Mouse (Mus musculus) kidney, embryonic 16.5 days (tissue): Measurements from ENCODE around the gene Vps13c. TPM values are rescaled to one million over a fixed set of nuclear protein-coding genes. Genes with fewer than 3 reads are reported as not detected.

Source experiments
- ATAC-seq: fragments of 200-750 bp; cut with Nextera tagmentation; 2 replicates; pipeline ENCODE4 v1.8.0; 2017; ENCODE audit warnings: moderate TSS enrichment; ENCODE audit not compliant: low FRiP score, low TSS enrichment
- H3K27ac ChIP-seq: fragments of 300-500 bp; sonication (generic); 2 replicates; pipeline ENCODE4 v1.5.1; 2014; ENCODE audit warnings: low read length
- H3K27me3 ChIP-seq: fragments of 300-500 bp; sonication (generic); 2 replicates; pipeline ENCODE4 v1.6.1; 2014; ENCODE audit warnings: low read length, control low read depth, mixed read lengths; ENCODE audit not compliant: insufficient read depth
- H3K36me3 ChIP-seq: fragments of 300-500 bp; sonication (generic); 2 replicates; pipeline ENCODE4 v1.6.1; 2014; ENCODE audit warnings: low read length, control low read depth, mixed read lengths; ENCODE audit not compliant: insufficient read depth
- H3K4me1 ChIP-seq: fragments of 300-500 bp; sonication (generic); 2 replicates; pipeline ENCODE4 v1.6.1; 2014; ENCODE audit warnings: low read length, control low read depth, mixed read lengths; ENCODE audit not compliant: insufficient read depth
- H3K4me2 ChIP-seq: fragments of 300-500 bp; sonication (generic); replicated peaks from 2 replicates; pipeline ENCODE4 v1.6.1; 2014; ENCODE audit warnings: low read depth, low read length
- H3K4me3 ChIP-seq: fragments of 300-500 bp; sonication (generic); 2 replicates; pipeline ENCODE4 v1.5.1; 2014; ENCODE audit warnings: mild to moderate bottlenecking, low read length
- H3K9ac ChIP-seq: fragments of 300-500 bp; sonication (generic); replicated peaks from 2 replicates; pipeline ENCODE4 v1.6.1; 2014; ENCODE audit warnings: low read length
- H3K9me3 ChIP-seq: fragments of 300-500 bp; sonication (generic); 2 replicates; pipeline ENCODE4 v1.6.1; 2016; ENCODE audit warnings: low read length, control low read depth
- WGBS: fragments of 180-500 bp; shearing (Covaris S2); extraction: QIAGEN DNeasy Blood & Tissue Kit; methylation state at CpG from one replicate; pipeline ENCODE4 v1.1.7; 2014; 5-methylcytosine and 5-hydroxymethylcytosine counted together
- polyA plus RNA-seq: library from polyadenylated mRNA; unstranded; fragments of >200 nt; fragmentation: Nextera tagmentation; extraction: Ambion mirVana; gene quantifications from 2 replicates; pipeline ENCODE4 v1.2.1, GENCODE M21; 2015

Gene Vps13c
- polyA plus RNA-seq, 1 experiment from 2014 or later, result 3.2 TPM

GRCm38 (mm10) chr9:67896646-67897295 is 56.6 kb downstream of the Vps13c start:
- Histone ChIP-seq H3K36me3 (peaks cover 8% of the 10 kb centered on the region; the same call in 1 of the 2 replicates), H3K9me3 (no peaks in the 10 kb centered on the region), H3K4me1 (no peaks in the 10 kb centered on the region), H3K27ac (no peak overlapping the region), H3K4me3 (no peak overlapping the region), H3K27me3 (no peaks in the 10 kb centered on the region), H3K9ac (no peak overlapping the region), H3K4me2 (no peak overlapping the region)
- WGBS, result 60% methylated on average over 12 of the region's 12 CpGs
- ATAC-seq, result no peak

- Histone ChIP-seq H3K27ac (no peak overlapping the region), H3K36me3 (peaks cover 11% of the 10 kb centered on the region; the same call in 1 of the 2 replicates), H3K9me3 (no peaks in the 10 kb centered on the region), H3K4me2 (no peak overlapping the region), H3K27me3 (no peaks in the 10 kb centered on the region), H3K9ac (no peak overlapping the region), H3K4me1 (no peaks in the 10 kb centered on the region), H3K4me3 (no peak overlapping the region)
- no peak for ATAC-seq
- WGBS, result 74% methylated on average over 5 of the region's 5 CpGs
These were observed 60.2 kb downstream of the Vps13c start for GRCm38 (mm10) chr9:67900398-67900797.

GRCm38 (mm10) chr9:67904355-67904754 is 64.2 kb downstream of the Vps13c start:
- no peak overlapping the region for H3K4me2 ChIP-seq
- no peaks in the 10 kb centered on the region for H3K4me1 ChIP-seq
- H3K27me3 ChIP-seq, result no peaks in the 10 kb centered on the region
- H3K27ac ChIP-seq, result no peak overlapping the region
- H3K4me3 ChIP-seq, result no peak overlapping the region
- 89% methylated on average over 6 of the region's 6 CpGs for WGBS
- no peaks in the 10 kb centered on the region for H3K9me3 ChIP-seq
- H3K9ac ChIP-seq, result no peak overlapping the region
- peaks cover 28% of the 10 kb centered on the region for H3K36me3 ChIP-seq
- no peak for ATAC-seq

- Histone ChIP-seq H3K4me1 (no peaks in the 10 kb centered on the region), H3K9ac (no peak overlapping the region), H3K4me2 (no peak overlapping the region), H3K4me3 (no peak overlapping the region), H3K36me3 (peaks cover 37% of the 10 kb centered on the region), H3K27me3 (no peaks in the 10 kb centered on the region), H3K27ac (no peak overlapping the region), H3K9me3 (no peaks in the 10 kb centered on the region)
- 89% methylated on average over 2 of the region's 2 CpGs for WGBS
- no peak for ATAC-seq
These were observed 65.3 kb downstream of the Vps13c start for GRCm38 (mm10) chr9:67905541-67905940.

GRCm38 (mm10) chr9:67914681-67915080 is 74.5 kb downstream of the Vps13c start:
- peaks cover 27% of the 10 kb centered on the region; the same call in 1 of the 2 replicates for H3K36me3 ChIP-seq
- ATAC-seq, result no peak
- no peak overlapping the region for H3K4me3 ChIP-seq
- 74% methylated on average over 7 of the region's 7 CpGs for WGBS
- no peak overlapping the region for H3K4me2 ChIP-seq
- H3K4me1 ChIP-seq, result no peaks in the 10 kb centered on the region
- H3K9ac ChIP-seq, result no peak overlapping the region
- no peaks in the 10 kb centered on the region for H3K9me3 ChIP-seq
- H3K27me3 ChIP-seq, result no peaks in the 10 kb centered on the region
- H3K27ac ChIP-seq, result no peak overlapping the region

- Histone ChIP-seq H3K4me1 (no peaks in the 10 kb centered on the region), H3K36me3 (peaks cover 9% of the 10 kb centered on the region), H3K9me3 (no peaks in the 10 kb centered on the region), H3K4me2 (no peak overlapping the region), H3K27me3 (no peaks in the 10 kb centered on the region), H3K4me3 (no peak overlapping the region), H3K27ac (no peak overlapping the region), H3K9ac (no peak overlapping the region)
- ATAC-seq, result no peak
- WGBS, result 68% methylated on average over 5 of the region's 5 CpGs
These were observed 82.2 kb downstream of the Vps13c start for GRCm38 (mm10) chr9:67922350-67922749.

- Histone ChIP-seq H3K4me2 (no peak overlapping the region), H3K36me3 (peaks cover 15% of the 10 kb centered on the region), H3K27me3 (no peaks in the 10 kb centered on the region), H3K4me3 (no peak overlapping the region), H3K27ac (no peak overlapping the region), H3K9ac (no peak overlapping the region), H3K4me1 (no peaks in the 10 kb centered on the region), H3K9me3 (no peaks in the 10 kb centered on the region)
- WGBS, result 70% methylated on average over 7 of the region's 7 CpGs
- no peak for ATAC-seq
These were observed 90.4 kb downstream of the Vps13c start for GRCm38 (mm10) chr9:67930629-67931028.

GRCm38 (mm10) chr9:67937286-67937685 is 97.1 kb downstream of the Vps13c start:
- Histone ChIP-seq H3K4me2 (no peak overlapping the region), H3K27me3 (no peaks in the 10 kb centered on the region), H3K4me3 (no peak overlapping the region), H3K9ac (no peak overlapping the region), H3K9me3 (no peaks in the 10 kb centered on the region), H3K27ac (no peak overlapping the region), H3K36me3 (peaks cover 10% of the 10 kb centered on the region; the same call in 1 of the 2 replicates), H3K4me1 (no peaks in the 10 kb centered on the region)
- no peak for ATAC-seq
- 73% methylated on average over 2 of the region's 2 CpGs for WGBS

GRCm38 (mm10) chr9:67955466-67956010 is 115.3 kb downstream of the Vps13c start:
- no peak for ATAC-seq
- 88% methylated on average over 7 of the region's 7 CpGs for WGBS
- peaks cover 34% of the 10 kb centered on the region for H3K36me3 ChIP-seq
- no peak overlapping the region for H3K4me2 ChIP-seq
- no peaks in the 10 kb centered on the region for H3K27me3 ChIP-seq
- no peaks in the 10 kb centered on the region for H3K9me3 ChIP-seq
- no peaks in the 10 kb centered on the region for H3K4me1 ChIP-seq
- H3K9ac ChIP-seq, result no peak overlapping the region
- H3K27ac ChIP-seq, result no peak overlapping the region
- H3K4me3 ChIP-seq, result no peak overlapping the region

- H3K27ac ChIP-seq, result no peak overlapping the region
- ATAC-seq, result no peak
- peaks cover 7% of the 10 kb centered on the region for H3K36me3 ChIP-seq
- H3K27me3 ChIP-seq, result no peaks in the 10 kb centered on the region
- no peak overlapping the region for H3K4me3 ChIP-seq
- 94% methylated on average over 5 of the region's 5 CpGs for WGBS
- H3K9me3 ChIP-seq, result no peaks in the 10 kb centered on the region; the same call in 1 of the 2 replicates
- no peak overlapping the region for H3K9ac ChIP-seq
- no peaks in the 10 kb centered on the region for H3K4me1 ChIP-seq
- H3K4me2 ChIP-seq, result no peak overlapping the region
These were observed 121.8 kb downstream of the Vps13c start for GRCm38 (mm10) chr9:67961953-67962352.
